Mouse (Mus musculus) ES-Bruce4 (cell line): Measurements from ENCODE around the gene Ryk. TPM values are rescaled to one million over a fixed set of nuclear protein-coding genes. Genes with fewer than 3 reads are reported as not detected.

Experiments
- H3K27ac ChIP-seq: 2 replicates; pipeline ENCODE4 v1.5.1; 2012; ENCODE audit warnings: low read length, inconsistent platforms; ENCODE audit not compliant: insufficient read depth
- H3K27me3 ChIP-seq: 2 replicates; pipeline ENCODE4 v1.6.1; 2012; ENCODE audit warnings: mild to moderate bottlenecking, low read length, inconsistent platforms; ENCODE audit not compliant: control insufficient read depth, poor library complexity, insufficient read depth, severe bottlenecking
- H3K36me3 ChIP-seq: 2 replicates; pipeline ENCODE4 v1.6.1; 2012; ENCODE audit warnings: inconsistent platforms, mild to moderate bottlenecking, low read length, moderate library complexity; ENCODE audit not compliant: control insufficient read depth, poor library complexity, insufficient read depth, severe bottlenecking
- H3K4me1 ChIP-seq: one replicate; pipeline ENCODE4 v1.8.1; 2011; ENCODE audit warnings: low read length; ENCODE audit not compliant: control insufficient read depth, insufficient read depth
- H3K4me3 ChIP-seq: 2 replicates; pipeline ENCODE4 v1.5.1; 2011; ENCODE audit warnings: low read depth, mild to moderate bottlenecking, low read length
- H3K9ac ChIP-seq: 2 replicates; pipeline ENCODE4 v1.6.1; 2012; ENCODE audit warnings: low read depth, mild to moderate bottlenecking, inconsistent platforms; ENCODE audit not compliant: poor library complexity, severe bottlenecking
- H3K9me3 ChIP-seq: replicated peaks from 2 replicates; pipeline ENCODE4 v1.6.1; 2012; ENCODE audit warnings: mild to moderate bottlenecking, low read length, inconsistent platforms; ENCODE audit not compliant: control insufficient read depth, poor library complexity, insufficient read depth, severe bottlenecking
- CTCF ChIP-seq: IDR thresholded peaks from one replicate; pipeline ENCODE4 v1.8.1; 2011; ENCODE audit warnings: low read depth, low read length
- EP300 ChIP-seq: IDR thresholded peaks from 2 replicates; pipeline ENCODE4 v1.6.1; 2011; ENCODE audit warnings: low read depth, low read length; ENCODE audit not compliant: insufficient read depth
- POLR2A ChIP-seq: IDR thresholded peaks from one replicate; pipeline ENCODE4 v1.8.1; 2011; ENCODE audit warnings: low read length; ENCODE audit not compliant: insufficient read depth
- polyA plus RNA-seq: library from polyadenylated mRNA; stranded (reverse); fragments of >200 nt; gene quantifications from 2 replicates; pipeline ENCODE4 v1.2.4, GENCODE M21; 2011; ENCODE audit warnings: low read depth; ENCODE audit not compliant: missing spikeins, insufficient read depth, insufficient read length

Gene Ryk
- polyA plus RNA-seq, 1 experiment: 85.3 TPM

- Histone ChIP-seq H3K27me3 (no peaks in the 10 kb centered on the region), H3K9me3 (no peaks in the 10 kb centered on the region), H3K9ac (no peak overlapping the region), H3K4me1 (no peaks in the 10 kb centered on the region), H3K27ac (no peak overlapping the region), H3K36me3 (no peaks in the 10 kb centered on the region), H3K4me3 (no peak overlapping the region)
- TF ChIP-seq EP300 (no peak), CTCF (no peak), POLR2A (no peak)
Measured at GRCm38 (mm10) chr9:102806056-102806573, 28.6 kb upstream of the Ryk start.

DNA sequence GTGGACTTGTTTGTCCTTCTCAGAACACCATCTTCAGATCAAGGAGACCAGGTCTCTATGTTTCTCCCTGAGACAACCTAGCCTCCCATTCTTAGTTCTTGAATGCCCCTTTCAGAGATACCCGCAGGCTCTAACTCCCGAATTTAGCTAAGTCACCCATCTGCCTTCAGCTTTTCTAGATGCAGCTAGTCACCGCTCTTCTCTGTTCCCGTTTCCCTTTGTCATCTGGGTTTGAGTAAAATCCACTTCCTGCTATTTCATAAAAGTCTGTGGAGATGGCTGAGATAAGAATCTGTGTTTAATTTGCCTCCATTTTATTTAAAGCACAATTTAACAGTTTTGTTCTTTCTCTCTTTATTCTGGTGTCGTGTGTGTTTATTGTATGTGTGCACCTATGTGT, 23.5 kb upstream of the Ryk start:
- Histone ChIP-seq H3K9ac (no peak overlapping the region), H3K36me3 (no peaks in the 10 kb centered on the region), H3K4me1 (no peaks in the 10 kb centered on the region), H3K27ac (no peak overlapping the region), H3K4me3 (no peak overlapping the region), H3K27me3 (no peaks in the 10 kb centered on the region), H3K9me3 (no peaks in the 10 kb centered on the region)
- TF ChIP-seq POLR2A (no peak), CTCF (no peak)

- TF ChIP-seq POLR2A (no peak), EP300 (no peak), CTCF (no peak)
- H3K36me3 ChIP-seq: no peaks in the 10 kb centered on the region
- no peaks in the 10 kb centered on the region for H3K4me1 ChIP-seq
- H3K27me3 ChIP-seq: no peaks in the 10 kb centered on the region
- H3K9me3 ChIP-seq: no peaks in the 10 kb centered on the region; the same call in 1 of the 2 replicates
- H3K4me3 ChIP-seq: no peak overlapping the region
- no peak overlapping the region for H3K9ac ChIP-seq
- H3K27ac ChIP-seq: no peak overlapping the region
Measured at GRCm38 (mm10) chr9:102818228-102818627, 16.5 kb upstream of the Ryk start.

GRCm38 (mm10) chr9:102828604-102829003, 6.1 kb upstream of the Ryk start:
- Histone ChIP-seq H3K36me3 (no peaks in the 10 kb centered on the region), H3K27me3 (no peaks in the 10 kb centered on the region), H3K27ac (no peak overlapping the region), H3K9ac (no peak overlapping the region), H3K9me3 (no peaks in the 10 kb centered on the region), H3K4me3 (no peak overlapping the region), H3K4me1 (no peaks in the 10 kb centered on the region)
- TF ChIP-seq EP300: no peak

DNA sequence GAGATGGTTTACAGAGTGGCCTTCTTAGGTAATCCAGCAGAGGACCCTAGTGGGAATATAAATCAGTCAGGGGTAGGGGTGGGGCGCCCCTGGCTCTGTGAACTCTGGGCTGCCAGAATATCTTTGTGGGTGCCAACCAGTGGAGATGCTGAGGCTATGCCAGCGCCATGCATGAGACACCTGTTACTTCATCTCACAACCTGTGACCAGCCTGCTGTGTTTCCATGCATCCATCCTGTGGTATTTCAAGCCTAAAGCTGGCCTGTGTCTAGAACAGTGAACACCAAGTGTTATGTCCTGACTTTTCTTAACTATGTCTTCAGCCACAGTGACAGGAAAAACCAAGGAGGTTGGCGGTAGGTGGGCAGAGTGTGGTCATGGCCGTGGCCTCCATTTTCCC, 3.2 kb upstream of the Ryk start:
- no peak for TF ChIP-seq EP300
- no peak for TF ChIP-seq POLR2A
- TF ChIP-seq CTCF: no peak
- Histone ChIP-seq H3K4me3 (no peak overlapping the region), H3K4me1 (no peaks in the 10 kb centered on the region), H3K27ac (no peak overlapping the region), H3K36me3 (no peaks in the 10 kb centered on the region), H3K27me3 (no peaks in the 10 kb centered on the region), H3K9ac (no peak overlapping the region), H3K9me3 (no peaks in the 10 kb centered on the region)

DNA sequence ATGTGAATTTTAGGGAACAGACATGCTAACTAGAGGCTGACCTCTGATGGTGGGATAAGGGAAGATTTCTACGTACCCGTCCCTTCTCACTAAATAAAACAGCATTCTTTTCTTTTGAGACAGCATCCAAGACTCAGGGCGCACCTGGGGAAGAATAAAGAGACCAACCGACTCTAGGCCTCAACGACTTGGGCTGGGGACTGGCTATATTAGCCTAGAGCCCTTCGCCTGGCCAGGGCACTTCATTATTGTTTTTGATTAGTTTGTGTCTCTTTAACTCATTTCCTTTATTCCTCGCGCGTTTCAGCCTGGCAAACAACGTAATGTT, 339 bp upstream of the Ryk start:
- H3K4me3 ChIP-seq: peak overlapping the region; percentile 23; the same call in 1 of the 2 replicates
- H3K9me3 ChIP-seq: no peaks in the 10 kb centered on the region
- no peak overlapping the region for H3K27ac ChIP-seq
- TF ChIP-seq EP300 (no peak), POLR2A (no peak)
- H3K36me3 ChIP-seq: no peaks in the 10 kb centered on the region
- peak overlapping the region; percentile 94; the same call in 1 of the 2 replicates for H3K9ac ChIP-seq
- H3K4me1 ChIP-seq: no peaks in the 10 kb centered on the region
- H3K27me3 ChIP-seq: no peaks in the 10 kb centered on the region
